Mouse (Mus musculus): ENCODE data around the gene Fgf9. TPM values are rescaled to one million over a fixed set of nuclear protein-coding genes. Genes with fewer than 3 reads are reported as not detected.

Gene Fgf9
- polyA plus RNA-seq, 1 experiment from 2014 or later, result 2.9 TPM

GRCm38 (mm10) chr14:58105596-58105995 lies 35.2 kb downstream of the Fgf9 start:
- ATAC-seq (replicated peaks; ENCODE audit: low FRiP score) (no peak), DNase-seq (ENCODE audit: low spot score) (no peak)
- Histone ChIP-seq H3K27ac (ENCODE audit: low read depth, low read length) (no peak overlapping the region), H3K4me3 (ENCODE audit: low read depth, low read length) (no peak overlapping the region), H3K9ac (ENCODE audit: low read depth, low read length) (no peak overlapping the region), H3K9me3 (ENCODE audit: control insufficient read depth, low read length) (no peaks in the 10 kb centered on the region), H3K36me3 (ENCODE audit: control insufficient read depth, insufficient read depth, low read length) (no peaks in the 10 kb centered on the region), H3K4me2 (no peak overlapping the region), H3K27me3 (replicated peaks; ENCODE audit: control insufficient read depth, insufficient read depth, low read length) (no peaks in the 10 kb centered on the region), H3K4me1 (replicated peaks; ENCODE audit: control insufficient read depth, insufficient read depth, low read length) (no peaks in the 10 kb centered on the region)
- WGBS, result 83% methylated on average over 5 of the region's 5 CpGs

- Histone ChIP-seq H3K9me3 (ENCODE audit: control insufficient read depth, low read length) (no peaks in the 10 kb centered on the region), H3K4me3 (ENCODE audit: low read depth, low read length) (no peak overlapping the region), H3K4me1 (replicated peaks; ENCODE audit: control insufficient read depth, insufficient read depth, low read length) (no peaks in the 10 kb centered on the region), H3K27me3 (replicated peaks; ENCODE audit: control insufficient read depth, insufficient read depth, low read length) (no peaks in the 10 kb centered on the region), H3K36me3 (ENCODE audit: control insufficient read depth, insufficient read depth, low read length) (no peaks in the 10 kb centered on the region), H3K27ac (ENCODE audit: low read depth, low read length) (no peak overlapping the region), H3K4me2 (no peak overlapping the region), H3K9ac (ENCODE audit: low read depth, low read length) (no peak overlapping the region)
- WGBS, result 88% methylated on average over 9 of the region's 9 CpGs
- DNase-seq (ENCODE audit: low spot score), result no peak
- no peak for ATAC-seq (replicated peaks; ENCODE audit: low FRiP score)
Observed at GRCm38 (mm10) chr14:58109601-58110000, 39.3 kb downstream of the Fgf9 start.

DNA sequence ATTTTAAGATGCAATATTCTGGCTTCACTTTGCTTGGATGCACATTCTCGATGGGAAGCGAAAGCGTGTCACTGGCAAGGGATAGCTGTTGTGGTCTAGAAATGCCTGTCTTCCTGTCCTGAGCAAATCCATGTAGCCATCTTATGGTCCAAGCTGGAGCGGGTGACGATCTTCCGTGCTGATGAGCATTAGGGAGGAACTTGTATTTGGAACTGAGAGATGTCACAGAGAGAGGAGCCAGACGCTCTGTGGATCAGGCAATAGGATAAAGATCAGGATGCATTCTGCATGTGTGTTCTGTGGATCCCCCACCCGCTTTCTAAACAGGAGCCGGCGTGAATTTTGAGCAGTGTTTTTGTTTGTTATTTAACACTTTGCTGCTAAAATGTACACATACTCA lies 41.2 kb downstream of the Fgf9 start:
- Histone ChIP-seq H3K9ac (ENCODE audit: low read depth, low read length) (no peak overlapping the region), H3K4me2 (no peak overlapping the region), H3K27me3 (replicated peaks; ENCODE audit: control insufficient read depth, insufficient read depth, low read length) (no peaks in the 10 kb centered on the region), H3K36me3 (ENCODE audit: control insufficient read depth, insufficient read depth, low read length) (no peaks in the 10 kb centered on the region), H3K9me3 (ENCODE audit: control insufficient read depth, low read length) (no peaks in the 10 kb centered on the region), H3K4me3 (ENCODE audit: low read depth, low read length) (no peak overlapping the region), H3K4me1 (replicated peaks; ENCODE audit: control insufficient read depth, insufficient read depth, low read length) (no peaks in the 10 kb centered on the region), H3K27ac (ENCODE audit: low read depth, low read length) (no peak overlapping the region)
- DNase-seq (ENCODE audit: low spot score), result no peak
- WGBS, result 81% methylated on average over 10 of the region's 10 CpGs
- ATAC-seq (replicated peaks; ENCODE audit: low FRiP score), result no peak

DNA sequence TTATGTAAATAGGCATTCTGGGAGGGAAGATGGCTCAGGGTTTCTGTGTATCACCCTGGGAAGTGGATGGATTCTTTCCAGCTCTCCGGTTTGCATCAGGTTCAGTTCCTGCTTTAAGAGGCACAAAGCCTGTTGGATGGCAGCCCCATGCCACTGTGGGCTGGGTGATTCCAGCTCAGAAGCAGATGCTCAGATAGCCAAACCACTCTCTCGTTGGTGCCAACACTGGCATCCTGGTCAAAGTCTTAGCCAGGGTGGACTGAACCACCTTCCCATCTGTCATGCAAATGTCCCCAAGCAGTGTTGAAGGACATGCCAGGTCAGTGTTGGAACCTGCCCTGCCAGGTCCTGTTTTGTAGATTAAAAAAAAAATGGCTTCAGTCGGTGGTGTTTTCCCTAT lies 42.0 kb downstream of the Fgf9 start:
- Histone ChIP-seq H3K4me2 (no peak overlapping the region), H3K4me1 (replicated peaks; ENCODE audit: control insufficient read depth, insufficient read depth, low read length) (no peaks in the 10 kb centered on the region), H3K9me3 (ENCODE audit: control insufficient read depth, low read length) (no peaks in the 10 kb centered on the region), H3K27ac (ENCODE audit: low read depth, low read length) (no peak overlapping the region), H3K36me3 (ENCODE audit: control insufficient read depth, insufficient read depth, low read length) (no peaks in the 10 kb centered on the region), H3K4me3 (ENCODE audit: low read depth, low read length) (no peak overlapping the region), H3K9ac (ENCODE audit: low read depth, low read length) (no peak overlapping the region), H3K27me3 (replicated peaks; ENCODE audit: control insufficient read depth, insufficient read depth, low read length) (no peaks in the 10 kb centered on the region)
- ATAC-seq (replicated peaks; ENCODE audit: low FRiP score) (no peak), DNase-seq (ENCODE audit: low spot score) (no peak)
- WGBS, result 68% methylated on average over 3 of the region's 3 CpGs

DNA sequence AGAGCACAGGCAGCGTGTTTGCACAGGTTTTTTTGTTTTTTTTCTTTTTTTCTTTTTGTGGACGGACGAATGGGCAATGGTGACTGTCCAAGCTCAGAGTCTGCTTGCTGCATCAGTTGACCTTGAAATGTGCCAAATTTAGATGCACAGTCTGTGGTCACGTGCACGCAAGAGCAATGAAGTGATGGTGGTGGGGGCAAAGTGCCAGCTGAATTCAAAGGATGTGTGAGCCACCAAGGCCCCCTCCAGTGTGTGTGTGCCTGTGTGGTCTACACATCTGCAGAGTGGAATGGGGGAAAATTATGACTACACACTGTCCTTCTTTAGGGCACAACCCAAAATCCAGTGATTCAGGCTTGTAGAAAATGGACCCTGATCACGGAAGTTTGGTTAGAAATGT lies 42.8 kb downstream of the Fgf9 start:
- DNase-seq (ENCODE audit: low spot score), result no peak
- no peak overlapping the region for H3K4me2 ChIP-seq
- no peak overlapping the region for H3K27ac ChIP-seq (ENCODE audit: low read depth, low read length)
- no peak overlapping the region for H3K4me3 ChIP-seq (ENCODE audit: low read depth, low read length)
- no peak overlapping the region for H3K9ac ChIP-seq (ENCODE audit: low read depth, low read length)
- 67% methylated on average over 6 of the region's 6 CpGs for WGBS
- no peaks in the 10 kb centered on the region for H3K27me3 ChIP-seq (replicated peaks; ENCODE audit: control insufficient read depth, insufficient read depth, low read length)
- H3K9me3 ChIP-seq (ENCODE audit: control insufficient read depth, low read length), result no peaks in the 10 kb centered on the region
- H3K4me1 ChIP-seq (replicated peaks; ENCODE audit: control insufficient read depth, insufficient read depth, low read length), result no peaks in the 10 kb centered on the region
- ATAC-seq (replicated peaks; ENCODE audit: low FRiP score), result no peak
- no peaks in the 10 kb centered on the region for H3K36me3 ChIP-seq (ENCODE audit: control insufficient read depth, insufficient read depth, low read length)

DNA sequence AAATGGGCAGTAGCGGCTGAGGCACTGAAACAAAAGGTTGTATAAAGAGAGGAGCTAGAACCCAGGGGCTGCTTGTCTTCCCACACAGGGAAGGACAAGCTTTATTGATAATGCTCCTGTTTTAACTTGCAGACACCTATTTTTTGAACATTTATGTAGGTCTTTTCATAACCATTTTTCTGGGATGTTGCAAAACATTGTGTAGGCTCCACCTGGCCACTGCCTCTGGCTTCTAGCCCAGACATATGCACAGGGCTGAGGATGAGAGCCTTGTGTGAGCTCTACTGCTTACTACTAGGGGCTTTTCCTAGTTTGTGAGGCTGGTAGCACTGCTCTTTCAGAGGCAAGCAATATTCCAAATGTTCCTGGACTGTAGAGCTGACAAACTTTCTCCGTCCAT lies 43.8 kb downstream of the Fgf9 start:
- WGBS, result 80% methylated on average over 2 of the region's 2 CpGs
- ATAC-seq (replicated peaks; ENCODE audit: low FRiP score), result no peak
- H3K4me2 ChIP-seq, result no peak overlapping the region

DNA sequence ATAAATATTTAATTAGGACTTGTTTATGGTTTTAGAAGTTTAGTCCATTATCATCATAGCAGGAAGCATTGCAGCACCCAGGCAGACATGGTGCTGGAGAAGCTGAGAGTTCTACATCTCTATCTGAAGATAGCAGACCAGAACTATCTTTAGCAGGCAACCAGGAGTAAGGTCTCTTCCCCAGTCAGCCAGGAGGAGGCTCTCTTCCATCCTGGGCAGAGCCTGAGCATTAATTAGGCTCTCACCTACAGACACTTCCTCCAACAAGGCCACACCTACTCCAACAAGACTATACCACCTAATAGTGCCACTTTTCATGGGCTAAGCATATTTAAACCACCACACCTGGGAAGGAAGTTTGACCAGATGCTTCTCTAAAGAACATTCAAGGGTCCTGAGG lies 54.3 kb downstream of the Fgf9 start:
- Histone ChIP-seq H3K27me3 (replicated peaks; ENCODE audit: control insufficient read depth, insufficient read depth, low read length) (no peaks in the 10 kb centered on the region), H3K27ac (ENCODE audit: low read depth, low read length) (no peak overlapping the region), H3K4me3 (ENCODE audit: low read depth, low read length) (no peak overlapping the region), H3K4me2 (no peak overlapping the region), H3K9me3 (ENCODE audit: control insufficient read depth, low read length) (no peaks in the 10 kb centered on the region), H3K36me3 (ENCODE audit: control insufficient read depth, insufficient read depth, low read length) (no peaks in the 10 kb centered on the region), H3K4me1 (replicated peaks; ENCODE audit: control insufficient read depth, insufficient read depth, low read length) (no peaks in the 10 kb centered on the region), H3K9ac (ENCODE audit: low read depth, low read length) (no peak overlapping the region)
- no peak for DNase-seq (ENCODE audit: low spot score)
- no peak for ATAC-seq (replicated peaks; ENCODE audit: low FRiP score)

More for the DNA sequence above, 43.8 kb downstream of the Fgf9 start:
- no peaks in the 10 kb centered on the region for H3K4me1 ChIP-seq (replicated peaks; ENCODE audit: control insufficient read depth, insufficient read depth, low read length)
- no peaks in the 10 kb centered on the region for H3K36me3 ChIP-seq (ENCODE audit: control insufficient read depth, insufficient read depth, low read length)
- no peak for DNase-seq (ENCODE audit: low spot score)
- no peak overlapping the region for H3K27ac ChIP-seq (ENCODE audit: low read depth, low read length)
- H3K27me3 ChIP-seq (replicated peaks; ENCODE audit: control insufficient read depth, insufficient read depth, low read length), result no peaks in the 10 kb centered on the region
- H3K9me3 ChIP-seq (ENCODE audit: control insufficient read depth, low read length), result no peaks in the 10 kb centered on the region
- no peak overlapping the region for H3K4me3 ChIP-seq (ENCODE audit: low read depth, low read length)
- H3K9ac ChIP-seq (ENCODE audit: low read depth, low read length), result no peak overlapping the region

GRCm38 (mm10) chr14:58126508-58126907 lies 56.2 kb downstream of the Fgf9 start:
- DNase-seq (ENCODE audit: low spot score), result no peak
- Histone ChIP-seq H3K36me3 (ENCODE audit: control insufficient read depth, insufficient read depth, low read length) (no peaks in the 10 kb centered on the region), H3K9me3 (ENCODE audit: control insufficient read depth, low read length) (no peaks in the 10 kb centered on the region), H3K27ac (ENCODE audit: low read depth, low read length) (no peak overlapping the region), H3K4me1 (replicated peaks; ENCODE audit: control insufficient read depth, insufficient read depth, low read length) (no peaks in the 10 kb centered on the region), H3K27me3 (replicated peaks; ENCODE audit: control insufficient read depth, insufficient read depth, low read length) (no peaks in the 10 kb centered on the region), H3K9ac (ENCODE audit: low read depth, low read length) (no peak overlapping the region), H3K4me2 (no peak overlapping the region), H3K4me3 (ENCODE audit: low read depth, low read length) (no peak overlapping the region)
- ATAC-seq (replicated peaks; ENCODE audit: low FRiP score), result no peak
- 80% methylated on average over 10 of the region's 10 CpGs for WGBS

GRCm38 (mm10) chr14:58139506-58140055 lies 69.2 kb downstream of the Fgf9 start:
- ATAC-seq (replicated peaks; ENCODE audit: low FRiP score) (no peak), DNase-seq (ENCODE audit: low spot score) (no peak)
- H3K4me3 ChIP-seq (ENCODE audit: low read depth, low read length), result no peak overlapping the region
- H3K4me2 ChIP-seq, result no peak overlapping the region
- WGBS, result 76% methylated on average over 1 of the region's 1 CpGs
- H3K9ac ChIP-seq (ENCODE audit: low read depth, low read length), result no peak overlapping the region
- H3K27ac ChIP-seq (ENCODE audit: low read depth, low read length), result no peak overlapping the region
- H3K27me3 ChIP-seq (replicated peaks; ENCODE audit: control insufficient read depth, insufficient read depth, low read length), result no peaks in the 10 kb centered on the region
- no peaks in the 10 kb centered on the region for H3K4me1 ChIP-seq (replicated peaks; ENCODE audit: control insufficient read depth, insufficient read depth, low read length)
- no peaks in the 10 kb centered on the region for H3K9me3 ChIP-seq (ENCODE audit: control insufficient read depth, low read length)
- H3K36me3 ChIP-seq (ENCODE audit: control insufficient read depth, insufficient read depth, low read length), result no peaks in the 10 kb centered on the region
